Mouse (Mus musculus) G1E (cell line): ENCODE results near the gene Vps37b.

ENCODE experiments used
- CTCF ChIP-seq: IDR thresholded peaks from 2 replicates; pipeline ENCODE4 v1.5.1; 2012; ENCODE audit warnings: low read depth, low read length, inconsistent platforms, mixed read lengths
- TAL1 ChIP-seq: conservative IDR thresholded peaks from 2 replicates; pipeline ENCODE4 v1.6.1; 2012; ENCODE audit warnings: low read depth, low read length, inconsistent platforms, mixed read lengths

DNA sequence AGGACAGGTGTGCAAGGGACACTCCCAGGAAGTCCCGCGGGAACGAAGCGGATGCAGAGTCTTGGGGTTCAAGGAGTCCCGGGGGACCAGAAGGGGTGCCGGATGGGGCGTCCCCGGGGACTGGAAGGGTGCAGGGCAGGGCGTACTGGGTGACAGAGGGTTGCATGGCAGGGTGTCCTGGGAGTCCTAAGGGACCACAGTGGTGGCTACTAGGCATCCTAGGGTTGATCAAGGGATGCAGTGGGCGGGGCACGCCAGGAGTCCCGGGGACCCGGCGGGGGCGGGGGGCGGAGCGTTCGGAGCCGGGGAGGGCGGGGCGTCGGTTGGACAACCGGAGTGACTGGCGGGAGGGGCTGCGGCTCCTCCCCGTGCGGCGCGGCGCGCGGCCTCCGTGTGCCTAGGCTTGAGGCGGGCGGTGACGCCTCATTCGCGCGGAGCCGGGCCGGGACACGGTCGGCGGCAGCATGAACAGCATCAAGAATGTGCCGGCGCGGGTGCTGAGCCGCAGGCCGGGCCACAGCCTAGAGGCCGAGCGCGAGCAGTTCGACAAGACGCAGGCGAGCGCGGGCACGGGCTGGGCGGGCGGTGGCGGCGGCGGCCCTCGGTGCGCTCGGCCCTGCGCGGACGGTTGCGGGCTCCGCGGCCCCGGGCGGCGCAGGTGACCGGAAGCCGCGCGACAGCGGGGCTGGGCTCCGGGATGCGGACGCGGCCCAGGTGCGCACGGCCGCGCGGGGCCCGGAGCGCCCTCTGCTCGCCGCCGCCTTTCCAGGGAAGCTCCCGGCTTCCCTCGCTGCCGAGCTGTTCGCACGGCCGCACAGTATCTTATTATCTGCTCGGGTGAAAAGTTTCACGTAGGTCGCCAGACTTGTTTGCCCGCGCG lies 58.5 kb downstream of the Vps37b start, which contains the start of gene Hip1r:
- TF ChIP-seq CTCF (no peak), TAL1 (no peak)
